Mouse (Mus musculus): ENCODE results near the gene Arhgap22. TPM values are rescaled to one million over a fixed set of nuclear protein-coding genes. Genes with fewer than 3 reads are reported as not detected.
A peak's percentile ranks its signal among the peaks of the same experiment; 100 is the strongest.

Gene Arhgap22
- polyA plus RNA-seq, 1 experiment from 2014 or later = 5.3 TPM

DNA sequence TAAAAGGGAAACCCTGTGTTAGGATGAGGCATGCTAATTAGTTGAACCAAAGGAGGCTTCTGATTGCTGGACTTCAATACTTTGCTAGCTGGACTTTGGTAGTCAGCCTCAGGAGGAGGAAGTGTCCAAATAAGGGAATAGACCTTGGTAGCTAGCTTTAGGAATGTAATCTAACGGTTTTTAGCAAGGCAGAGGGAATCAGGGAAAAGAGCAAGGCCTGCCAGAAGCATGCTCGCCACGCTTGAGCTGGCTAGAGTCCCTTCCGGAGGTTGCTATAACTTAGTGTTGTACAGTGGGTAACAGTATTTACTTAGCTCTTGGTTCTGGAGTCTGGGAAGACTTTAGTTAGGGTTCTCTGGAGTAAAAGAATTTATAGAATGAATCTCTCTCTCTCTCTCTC lies 96.9 kb downstream of the Arhgap22 start:
- no peak for ATAC-seq (replicated peaks; ENCODE audit: low FRiP score, low TSS enrichment, low read depth)
- Histone ChIP-seq H3K9ac (ENCODE audit: low read length) (no peak overlapping the region), H3K27ac (ENCODE audit: low read depth) (no peak overlapping the region), H3K4me3 (ENCODE audit: low read depth, low read length) (no peak overlapping the region), H3K27me3 (replicated peaks; ENCODE audit: control insufficient read depth, insufficient read depth, low read length) (no peaks in the 10 kb centered on the region), H3K4me1 (replicated peaks; ENCODE audit: control insufficient read depth, insufficient read depth, low read length) (no peaks in the 10 kb centered on the region; the same call in 1 of the 2 replicates), H3K4me2 (ENCODE audit: low read length) (no peak overlapping the region), H3K9me3 (ENCODE audit: control insufficient read depth, low read length) (no peaks in the 10 kb centered on the region), H3K36me3 (ENCODE audit: control insufficient read depth, insufficient read depth, low read length) (no peaks in the 10 kb centered on the region)
- DNase-seq (ENCODE audit: low spot score) = no peak
- WGBS = 13% methylated on average over 4 of the region's 4 CpGs

DNA sequence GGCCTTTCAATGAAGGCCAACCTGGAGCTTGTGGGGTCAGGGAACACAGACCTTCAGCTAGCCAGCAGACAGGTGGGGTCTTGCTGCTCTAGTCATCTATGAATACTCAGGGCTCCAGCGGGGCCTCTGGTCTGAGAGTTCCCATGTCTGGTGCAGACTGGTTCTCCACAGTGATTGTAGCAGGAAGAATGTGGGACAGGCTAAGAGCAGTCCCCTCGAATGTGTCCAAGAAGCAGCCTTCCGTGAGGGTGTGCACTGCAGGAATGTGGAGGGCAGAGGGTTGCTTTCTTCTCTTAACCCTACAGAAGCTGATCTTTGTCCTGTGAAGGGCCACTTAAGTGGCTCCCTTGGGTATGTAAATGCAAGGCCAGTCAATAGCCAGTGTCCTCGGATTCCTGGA lies 98.5 kb downstream of the Arhgap22 start:
- Histone ChIP-seq H3K4me1 (replicated peaks; ENCODE audit: control insufficient read depth, insufficient read depth, low read length) (no peaks in the 10 kb centered on the region; the same call in 1 of the 2 replicates), H3K27me3 (replicated peaks; ENCODE audit: control insufficient read depth, insufficient read depth, low read length) (no peaks in the 10 kb centered on the region), H3K4me2 (ENCODE audit: low read length) (no peak overlapping the region), H3K9ac (ENCODE audit: low read length) (no peak overlapping the region), H3K4me3 (ENCODE audit: low read depth, low read length) (no peak overlapping the region), H3K36me3 (ENCODE audit: control insufficient read depth, insufficient read depth, low read length) (no peaks in the 10 kb centered on the region), H3K27ac (ENCODE audit: low read depth) (no peak overlapping the region), H3K9me3 (ENCODE audit: control insufficient read depth, low read length) (no peaks in the 10 kb centered on the region)
- DNase-seq (ENCODE audit: low spot score) (no peak), ATAC-seq (replicated peaks; ENCODE audit: low FRiP score, low TSS enrichment, low read depth) (no peak)
- 59% methylated on average over 4 of the region's 4 CpGs for WGBS

DNA sequence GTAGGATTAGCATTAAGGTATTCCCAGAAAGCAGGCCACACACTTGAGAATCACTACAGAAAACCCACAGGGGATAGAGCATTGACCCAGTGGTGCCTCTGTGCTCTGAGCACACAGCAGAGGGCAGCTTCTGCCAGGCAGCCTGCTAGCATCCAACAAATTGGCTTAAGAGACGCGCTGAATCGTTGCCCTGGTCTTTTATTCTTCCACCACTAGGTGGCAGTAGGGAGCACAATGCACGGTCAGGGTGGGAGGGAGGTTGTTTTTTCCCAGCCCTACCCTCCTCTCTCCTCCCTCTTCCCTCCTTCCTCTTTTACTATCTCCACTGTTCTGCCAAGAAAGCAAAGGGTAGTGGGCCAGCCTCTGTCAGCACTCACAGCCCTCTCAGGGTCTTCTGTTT lies 99.8 kb downstream of the Arhgap22 start:
- H3K4me3 ChIP-seq (ENCODE audit: low read depth, low read length) = no peak overlapping the region
- DNase-seq (ENCODE audit: low spot score) (peak; percentile 87), ATAC-seq (replicated peaks; ENCODE audit: low FRiP score, low TSS enrichment, low read depth) (peak; percentile 58)
- no peak overlapping the region for H3K9ac ChIP-seq (ENCODE audit: low read length)
- H3K27ac ChIP-seq (ENCODE audit: low read depth) = no peak overlapping the region
- H3K4me1 ChIP-seq (replicated peaks; ENCODE audit: control insufficient read depth, insufficient read depth, low read length) = no peaks in the 10 kb centered on the region; the same call in 1 of the 2 replicates
- no peaks in the 10 kb centered on the region for H3K9me3 ChIP-seq (ENCODE audit: control insufficient read depth, low read length)
- H3K4me2 ChIP-seq (ENCODE audit: low read length) = no peak overlapping the region
- H3K27me3 ChIP-seq (replicated peaks; ENCODE audit: control insufficient read depth, insufficient read depth, low read length) = 0 out of 2 replicates have a peak, but pooled peaks cover 4% of the 10 kb centered on the region
- 1% methylated on average over 4 of the region's 4 CpGs for WGBS
- H3K36me3 ChIP-seq (ENCODE audit: control insufficient read depth, insufficient read depth, low read length) = no peaks in the 10 kb centered on the region

DNA sequence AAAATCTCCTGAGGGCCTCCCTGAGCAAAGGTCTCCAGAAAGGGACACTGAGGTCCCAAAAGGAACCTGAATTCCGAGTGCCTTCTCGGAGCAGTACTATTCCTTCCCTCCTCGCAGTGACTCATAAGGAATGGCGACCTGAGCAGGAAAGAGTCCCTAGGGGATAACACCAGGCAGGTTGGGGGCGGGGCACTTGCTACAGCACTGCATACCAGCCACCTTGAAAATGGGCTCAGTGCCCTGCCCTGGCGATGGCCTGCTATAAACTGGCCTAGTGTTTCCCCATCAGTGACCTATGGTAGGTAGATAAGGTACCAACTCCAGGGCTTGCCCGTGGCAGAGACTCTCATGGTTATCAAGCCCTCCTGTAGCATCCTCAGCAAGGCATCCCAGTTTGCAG lies 100.3 kb downstream of the Arhgap22 start:
- ATAC-seq (replicated peaks; ENCODE audit: low FRiP score, low TSS enrichment, low read depth) = no peak
- 50% methylated on average over 7 of the region's 7 CpGs for WGBS
- H3K4me3 ChIP-seq (ENCODE audit: low read depth, low read length) = no peak overlapping the region
- H3K9ac ChIP-seq (ENCODE audit: low read length) = no peak overlapping the region
- DNase-seq (ENCODE audit: low spot score) = no peak
- no peaks in the 10 kb centered on the region; the same call in 1 of the 2 replicates for H3K4me1 ChIP-seq (replicated peaks; ENCODE audit: control insufficient read depth, insufficient read depth, low read length)
- H3K9me3 ChIP-seq (ENCODE audit: control insufficient read depth, low read length) = no peaks in the 10 kb centered on the region
- no peak overlapping the region for H3K4me2 ChIP-seq (ENCODE audit: low read length)
- H3K36me3 ChIP-seq (ENCODE audit: control insufficient read depth, insufficient read depth, low read length) = no peaks in the 10 kb centered on the region
- H3K27ac ChIP-seq (ENCODE audit: low read depth) = no peak overlapping the region
- H3K27me3 ChIP-seq (replicated peaks; ENCODE audit: control insufficient read depth, insufficient read depth, low read length) = 0 out of 2 replicates have a peak, but pooled peaks cover 4% of the 10 kb centered on the region

DNA sequence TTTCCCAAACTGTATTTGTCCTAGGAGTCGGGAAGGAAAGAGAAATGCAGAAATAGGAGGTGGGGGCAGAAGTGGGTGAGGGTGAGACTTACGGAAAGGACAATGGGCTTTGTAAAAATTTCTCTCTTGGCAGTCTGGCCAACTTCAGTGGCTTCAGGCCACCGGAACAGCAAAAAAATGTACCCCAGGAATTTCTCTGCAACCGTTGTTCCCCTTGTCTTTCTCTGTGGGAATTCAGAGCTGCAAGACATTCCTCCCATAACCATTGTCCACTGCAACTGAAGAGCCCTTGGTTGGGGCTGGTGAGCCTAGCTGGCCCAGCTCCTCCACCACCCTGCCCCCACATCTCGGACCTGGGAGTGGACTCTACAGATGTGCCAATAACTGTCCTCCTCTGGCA lies 101.3 kb downstream of the Arhgap22 start:
- Histone ChIP-seq H3K4me3 (ENCODE audit: low read depth, low read length) (no peak overlapping the region), H3K36me3 (ENCODE audit: control insufficient read depth, insufficient read depth, low read length) (no peaks in the 10 kb centered on the region), H3K4me2 (ENCODE audit: low read length) (no peak overlapping the region), H3K9me3 (ENCODE audit: control insufficient read depth, low read length) (no peaks in the 10 kb centered on the region), H3K27me3 (replicated peaks; ENCODE audit: control insufficient read depth, insufficient read depth, low read length) (0 out of 2 replicates have a peak, but pooled peaks cover 4% of the 10 kb centered on the region), H3K9ac (ENCODE audit: low read length) (no peak overlapping the region), H3K4me1 (replicated peaks; ENCODE audit: control insufficient read depth, insufficient read depth, low read length) (no peaks in the 10 kb centered on the region; the same call in 1 of the 2 replicates), H3K27ac (ENCODE audit: low read depth) (no peak overlapping the region)
- ATAC-seq (replicated peaks; ENCODE audit: low FRiP score, low TSS enrichment, low read depth) = no peak
- no peak for DNase-seq (ENCODE audit: low spot score)
- WGBS = 68% methylated on average over 5 of the region's 5 CpGs

DNA sequence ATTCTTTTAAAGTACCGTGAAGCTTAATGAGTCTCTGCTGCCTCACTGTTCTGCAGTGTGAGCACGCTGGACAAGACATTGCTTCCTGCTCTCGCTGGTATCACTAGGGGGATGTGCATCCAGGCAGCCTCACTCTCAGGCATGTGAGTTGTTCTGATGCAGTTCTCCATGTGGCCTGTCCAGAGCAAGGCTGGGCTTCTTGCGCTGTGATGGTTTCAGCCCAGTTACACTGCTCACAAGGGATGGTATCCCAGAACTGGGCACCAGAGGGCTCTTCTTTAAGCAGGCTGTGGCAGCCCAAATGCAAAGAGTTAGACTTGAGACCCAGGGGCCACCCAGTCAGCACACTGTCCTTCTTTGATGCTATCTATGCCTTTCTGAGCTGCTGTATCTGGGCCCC lies 101.9 kb downstream of the Arhgap22 start:
- no peak overlapping the region for H3K27ac ChIP-seq (ENCODE audit: low read depth)
- H3K9me3 ChIP-seq (ENCODE audit: control insufficient read depth, low read length) = no peaks in the 10 kb centered on the region
- 0 out of 2 replicates have a peak, but pooled peaks cover 4% of the 10 kb centered on the region for H3K27me3 ChIP-seq (replicated peaks; ENCODE audit: control insufficient read depth, insufficient read depth, low read length)
- no peak overlapping the region for H3K9ac ChIP-seq (ENCODE audit: low read length)
- DNase-seq (ENCODE audit: low spot score) (no peak), ATAC-seq (replicated peaks; ENCODE audit: low FRiP score, low TSS enrichment, low read depth) (no peak)
- no peak overlapping the region for H3K4me2 ChIP-seq (ENCODE audit: low read length)
- H3K4me1 ChIP-seq (replicated peaks; ENCODE audit: control insufficient read depth, insufficient read depth, low read length) = peaks cover 5% of the 10 kb centered on the region
- H3K36me3 ChIP-seq (ENCODE audit: control insufficient read depth, insufficient read depth, low read length) = no peaks in the 10 kb centered on the region
- H3K4me3 ChIP-seq (ENCODE audit: low read depth, low read length) = no peak overlapping the region
- WGBS = 52% methylated on average over 4 of the region's 4 CpGs

DNA sequence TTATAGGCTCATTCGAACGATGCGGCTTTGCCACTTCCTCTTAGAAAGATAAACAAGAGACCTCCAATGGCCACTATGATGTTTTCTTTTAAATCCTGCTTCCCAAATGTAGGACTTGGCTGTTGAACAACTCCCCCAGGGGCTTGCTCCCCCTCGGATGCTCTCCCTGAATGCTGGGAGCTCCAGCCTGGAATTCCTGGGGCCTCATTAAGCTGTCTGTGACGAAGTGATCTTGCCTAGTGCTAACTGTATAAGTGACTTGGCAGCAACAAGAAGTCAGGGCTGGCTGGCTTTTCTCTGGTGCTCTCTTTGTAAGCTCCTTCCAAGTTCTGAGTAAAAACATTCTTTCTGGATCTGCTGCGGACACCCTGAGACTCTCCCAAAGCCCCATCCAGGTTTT lies 104.1 kb downstream of the Arhgap22 start:
- WGBS = 39% methylated on average over 6 of the region's 6 CpGs
- H3K27me3 ChIP-seq (replicated peaks; ENCODE audit: control insufficient read depth, insufficient read depth, low read length) = 0 out of 2 replicates have a peak, but pooled peaks cover 4% of the 10 kb centered on the region
- no peak overlapping the region for H3K4me3 ChIP-seq (ENCODE audit: low read depth, low read length)
- H3K36me3 ChIP-seq (ENCODE audit: control insufficient read depth, insufficient read depth, low read length) = no peaks in the 10 kb centered on the region
- H3K9ac ChIP-seq (ENCODE audit: low read length) = no peak overlapping the region
- no peaks in the 10 kb centered on the region for H3K9me3 ChIP-seq (ENCODE audit: control insufficient read depth, low read length)
- no peak overlapping the region for H3K4me2 ChIP-seq (ENCODE audit: low read length)
- peaks cover 15% of the 10 kb centered on the region for H3K4me1 ChIP-seq (replicated peaks; ENCODE audit: control insufficient read depth, insufficient read depth, low read length)
- ATAC-seq (replicated peaks; ENCODE audit: low FRiP score, low TSS enrichment, low read depth) (no peak), DNase-seq (ENCODE audit: low spot score) (no peak)
- no peak overlapping the region for H3K27ac ChIP-seq (ENCODE audit: low read depth)

DNA sequence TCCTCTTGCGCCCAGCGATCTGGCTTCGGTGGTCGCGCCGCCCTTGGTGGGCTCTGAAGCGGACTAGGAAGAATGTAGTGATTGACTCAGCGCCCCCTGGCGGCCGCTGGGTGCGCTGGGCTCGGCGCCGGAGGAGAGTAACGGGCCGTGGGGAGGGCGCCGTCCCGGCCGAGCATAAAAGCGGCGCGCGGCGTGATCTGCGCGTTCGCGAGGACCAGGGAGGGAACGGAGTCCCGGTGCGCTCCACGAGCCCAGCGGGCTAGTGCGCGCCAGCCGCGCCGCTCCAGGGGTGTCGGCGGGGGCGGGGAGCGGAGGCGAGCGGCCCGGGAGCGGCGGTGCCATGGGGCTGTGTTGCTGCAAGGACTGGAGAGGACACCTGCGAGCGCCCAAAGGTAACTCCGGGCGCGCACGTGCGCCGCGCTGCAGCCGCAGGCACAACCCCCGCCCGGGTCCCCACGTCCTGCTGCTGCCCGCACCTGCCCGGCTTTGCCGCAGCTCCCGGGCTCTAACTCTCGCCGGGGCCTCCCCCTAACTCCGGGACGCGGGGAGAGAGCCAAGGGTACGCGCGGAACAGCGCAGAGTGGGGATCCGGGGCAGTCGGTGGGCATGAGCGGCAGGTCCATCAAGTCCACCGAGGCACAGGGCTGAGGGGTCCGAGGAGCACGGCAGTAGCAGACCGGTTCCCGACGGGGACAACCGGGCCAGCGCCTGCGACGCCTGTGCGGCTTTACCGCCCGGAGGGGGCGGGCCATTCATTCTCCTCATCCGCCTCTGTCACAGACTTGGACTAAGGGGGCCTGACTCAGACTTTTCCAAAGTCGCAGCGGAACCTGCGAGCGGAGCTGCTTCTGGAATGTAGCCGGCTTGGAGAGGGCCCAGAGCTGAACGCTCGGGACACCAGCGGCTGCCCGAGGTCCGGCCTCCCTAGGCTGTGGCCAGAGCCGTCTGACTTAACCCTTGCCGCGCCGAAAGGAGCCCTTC lies 106.0 kb downstream of the Arhgap22 start:
- H3K27me3 ChIP-seq (replicated peaks; ENCODE audit: control insufficient read depth, insufficient read depth, low read length) = 0 out of 2 replicates have a peak, but pooled peaks cover 4% of the 10 kb centered on the region
- H3K9me3 ChIP-seq (ENCODE audit: control insufficient read depth, low read length) = no peaks in the 10 kb centered on the region
- peak overlapping the region; percentile 99 for H3K4me2 ChIP-seq (ENCODE audit: low read length)
- H3K4me1 ChIP-seq (replicated peaks; ENCODE audit: control insufficient read depth, insufficient read depth, low read length) = peaks cover 15% of the 10 kb centered on the region
- peak overlapping the region; percentile 50 for H3K4me3 ChIP-seq (ENCODE audit: low read depth, low read length)
- no peak overlapping the region for H3K27ac ChIP-seq (ENCODE audit: low read depth)
- no peaks in the 10 kb centered on the region for H3K36me3 ChIP-seq (ENCODE audit: control insufficient read depth, insufficient read depth, low read length)
- ATAC-seq (replicated peaks; ENCODE audit: low FRiP score, low TSS enrichment, low read depth) (peak; percentile 63), DNase-seq (ENCODE audit: low spot score) (peak; percentile 92)
- H3K9ac ChIP-seq (ENCODE audit: low read length) = peak overlapping the region; percentile 37
- WGBS = under 1% methylated on average over 90 of the region's 106 CpGs
